Mouse (Mus musculus) stomach, postnatal 0 days (tissue): Measurements from ENCODE around the gene Slc15a4.

Experiments used
- CTCF ChIP-seq: IDR thresholded peaks from 2 replicates; pipeline ENCODE4 v1.5.1; 2016; ENCODE audit warnings: antibody characterized with exemption, low read depth, mild to moderate bottlenecking, moderate library complexity
- EP300 ChIP-seq: optimal IDR thresholded peaks from 2 replicates; pipeline ENCODE3; 2016; ENCODE audit warnings: antibody characterized with exemption

DNA sequence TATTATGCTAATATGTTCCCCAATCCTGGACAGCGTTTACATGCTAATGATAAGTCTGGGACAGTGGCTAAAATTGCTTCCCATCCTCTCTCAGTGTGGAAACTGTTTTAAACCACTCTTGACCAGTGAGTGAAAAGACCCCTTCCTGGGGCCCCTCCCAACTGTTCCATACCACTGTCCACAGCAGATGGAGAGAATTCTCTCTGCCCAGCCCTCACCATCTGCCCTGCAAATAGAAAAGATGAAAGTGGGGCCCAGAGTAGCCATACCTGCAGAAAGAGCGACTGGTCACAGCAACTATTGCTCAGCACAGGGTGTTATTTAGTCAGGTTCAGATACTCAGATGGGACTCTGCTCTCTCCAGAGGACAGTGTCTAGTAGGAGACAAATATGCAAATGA is 84.6 kb downstream of the Slc15a4 start:
- TF ChIP-seq CTCF (no peak), EP300 (no peak)
